Mouse (Mus musculus) left cerebral cortex, adult 18-20 months (tissue): Measurements from ENCODE around the gene Tdrd3. TPM values are rescaled to one million over a fixed set of nuclear protein-coding genes. Genes with fewer than 3 reads are reported as not detected.

Source experiments
- DNase-seq, 2 experiments: peaks; one replicate each; pipeline ENCODE4 v3.0.0; 2021 to 2022; ENCODE audit warnings: low spot score in 2 of 2, mixed read lengths in 1 of 2
- long read RNA-seq, 2 experiments: library from polyadenylated mRNA; stranded (forward); transcript quantifications; one replicate each; pipeline ENCODE4 v2.0.0; 2021
- total RNA-seq, 2 experiments: library from RNA; stranded (reverse); gene quantifications; 2 replicates each; pipeline ENCODE4 v1.2.3; 2021

Tdrd3 gene
- total RNA-seq, result 10 to 100 TPM; 27.7 to 30.9 TPM
- long read RNA-seq, experiment 1, transcript Tdrd3-202 (14 exons, 2,657 nt), result major isoform, 10 of 23 reads
- long read RNA-seq, experiment 1, partial matches to known transcripts, result 2 of 23 reads
- long read RNA-seq, experiment 1, other reads (novel, unspliced or antisense), result 11 of 23 reads
- long read RNA-seq, experiment 2, transcript Tdrd3-202 (14 exons, 2,657 nt), result major isoform, 9 of 15 reads
- long read RNA-seq, experiment 2, partial matches to known transcripts, result 1 of 15 reads
- long read RNA-seq, experiment 2, other reads (novel, unspliced or antisense), result 5 of 15 reads

DNA sequence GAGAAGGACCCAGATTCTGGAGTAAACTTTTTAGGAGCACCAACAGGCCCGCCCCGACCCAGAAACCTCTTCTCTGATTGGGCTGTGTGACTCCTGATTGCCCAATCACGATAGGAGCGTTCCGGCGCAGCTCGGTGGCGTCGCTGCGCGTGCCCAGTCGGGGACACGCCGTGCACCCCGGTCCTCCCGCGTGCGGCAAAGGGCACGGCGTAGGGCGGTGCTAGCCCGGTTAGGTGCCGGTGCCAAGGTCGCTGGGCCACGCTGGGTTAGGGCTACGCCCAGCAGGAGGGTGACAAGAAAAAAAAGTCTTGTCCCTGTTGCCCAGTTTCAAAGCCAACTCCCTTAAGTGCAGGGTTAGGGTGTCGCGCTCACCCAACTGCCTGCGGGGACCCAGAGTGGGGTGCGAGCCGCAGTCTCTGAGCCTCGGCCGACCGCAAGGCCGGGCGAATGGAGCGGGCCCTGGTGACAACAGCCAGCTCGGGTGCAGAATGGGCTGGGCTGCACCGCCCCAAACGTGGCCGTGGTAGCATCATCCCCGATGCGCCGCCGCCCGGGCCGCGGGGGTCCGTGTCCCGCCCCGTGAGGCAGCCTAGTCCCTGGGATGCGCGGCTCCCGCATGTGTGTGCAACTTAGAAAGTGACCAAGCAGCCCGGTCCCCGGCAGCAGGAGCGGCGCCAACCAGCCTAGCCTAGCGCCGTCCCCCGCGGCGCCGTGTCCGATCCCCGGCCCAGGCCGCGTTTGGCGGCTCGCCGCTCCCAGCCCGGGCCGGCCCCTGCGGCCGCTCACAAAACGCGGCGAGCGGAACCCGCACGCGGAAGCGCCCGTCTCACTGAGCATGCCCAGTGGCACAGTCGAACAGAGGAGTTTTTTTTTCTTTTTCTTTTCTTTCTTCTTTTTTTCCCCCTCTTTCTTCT lies at the start of gene Tdrd3:
Gene Tdrd3 (plus strand): TSS at position 832 of the 914 bp plus-strand sequence.
- DNase-seq, result peak; percentile 92 to 96

DNA sequence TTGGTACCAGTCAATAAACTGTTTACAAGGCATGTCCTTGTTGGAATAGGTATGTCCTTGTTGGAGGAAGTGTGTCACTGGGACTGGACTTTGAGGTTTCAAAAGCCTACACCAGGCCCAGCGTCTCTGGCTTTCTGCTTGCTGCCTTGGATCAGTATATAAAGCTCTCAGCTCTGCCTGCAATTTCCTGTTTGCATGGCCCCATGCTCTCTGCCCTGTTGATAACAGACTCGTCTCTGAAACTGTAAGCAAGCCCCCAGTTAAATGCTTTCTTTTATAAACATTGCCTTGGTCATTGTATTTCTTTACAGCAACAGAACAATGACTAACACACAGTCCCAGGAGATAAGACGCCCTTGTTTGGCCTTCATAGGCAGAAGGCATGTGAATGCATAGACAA lies 49.3 kb upstream of the Tdrd3 start:
- no peak for DNase-seq

DNA sequence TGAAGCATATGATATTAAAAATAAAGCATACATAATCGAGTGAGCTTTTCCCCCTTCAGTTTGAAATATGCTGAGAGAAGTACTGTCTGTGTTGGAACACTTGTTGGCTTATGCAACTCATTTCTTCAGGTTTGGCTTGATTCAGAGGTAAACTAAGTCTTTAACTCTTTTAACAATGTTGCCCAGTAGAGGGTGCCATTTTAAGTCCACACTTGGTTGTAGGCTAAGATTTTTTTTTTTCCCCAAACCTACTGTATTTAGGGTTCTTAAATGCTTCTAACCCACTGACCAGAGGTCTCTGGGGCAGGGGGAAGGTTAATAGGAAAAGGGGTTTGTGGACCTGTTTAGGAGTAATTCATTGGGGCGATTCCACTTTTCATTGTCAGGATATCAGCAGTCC lies 33.4 kb upstream of the Tdrd3 start:
- DNase-seq, result no peak

DNA sequence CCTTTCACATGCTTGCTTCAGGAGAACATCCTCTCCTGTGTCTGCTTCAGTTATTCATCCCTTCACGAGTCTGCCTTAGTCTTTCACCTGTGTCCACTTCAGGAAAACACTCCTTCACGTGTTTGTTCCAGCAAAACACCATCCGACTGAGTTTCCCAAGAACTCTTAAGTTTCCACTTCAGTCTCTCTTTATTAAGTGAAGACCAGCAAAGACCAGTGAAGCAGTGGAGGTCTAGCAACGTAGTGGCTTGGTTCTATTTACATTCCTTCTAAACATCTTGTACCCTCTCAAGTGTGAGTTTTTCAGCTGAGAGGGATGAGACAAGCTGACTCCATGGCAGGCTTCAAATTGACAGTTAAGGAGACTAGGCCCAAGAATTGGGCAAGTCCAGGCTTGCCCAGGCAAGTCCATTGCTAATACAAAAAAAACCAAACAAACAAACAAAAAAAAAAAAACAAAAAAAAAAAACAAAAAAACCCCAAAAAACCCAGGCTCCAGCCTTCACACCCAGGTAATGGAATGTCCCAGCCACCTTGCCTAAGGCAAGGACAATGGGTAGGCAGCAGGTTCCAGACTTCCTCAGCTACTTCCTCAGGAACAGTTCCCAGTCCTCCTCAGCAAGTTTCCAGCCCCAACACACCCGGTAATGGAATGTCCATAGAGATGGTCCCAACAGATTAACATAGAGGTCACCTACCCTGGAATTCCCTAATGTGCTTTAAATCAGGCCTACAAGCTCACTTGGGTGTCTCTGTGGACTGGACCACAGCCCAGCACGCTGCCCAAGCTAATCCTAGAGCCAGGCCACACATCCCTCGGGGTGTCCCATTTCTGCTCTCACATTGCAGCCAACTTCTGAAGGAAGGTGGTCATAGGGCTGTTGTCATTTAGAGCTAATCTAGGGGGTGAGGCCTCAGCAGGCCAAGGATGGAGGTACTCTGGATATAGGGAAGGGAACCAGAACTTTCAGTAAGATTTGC lies 31.9 kb upstream of the Tdrd3 start:
- no peak for DNase-seq

DNA sequence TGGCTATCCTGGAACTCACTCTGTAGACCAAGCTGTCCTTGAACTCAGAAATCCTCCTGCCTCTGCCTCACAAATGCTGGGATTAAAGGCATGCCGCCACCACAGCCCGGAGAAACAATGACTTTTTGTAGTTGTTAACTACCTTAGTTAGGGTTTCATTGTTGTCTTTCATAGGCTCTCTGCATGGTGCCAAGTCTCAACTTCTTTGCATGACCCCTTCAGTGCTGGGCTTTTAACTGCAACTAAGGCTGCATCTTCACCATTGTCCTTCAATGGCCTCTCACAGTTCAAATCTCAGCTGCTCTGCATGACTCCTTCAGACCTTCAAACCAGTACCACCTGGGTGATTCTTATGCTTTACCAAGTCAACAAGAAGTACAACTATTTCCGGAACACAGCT lies 23.3 kb upstream of the Tdrd3 start:
- no peak for DNase-seq

DNA sequence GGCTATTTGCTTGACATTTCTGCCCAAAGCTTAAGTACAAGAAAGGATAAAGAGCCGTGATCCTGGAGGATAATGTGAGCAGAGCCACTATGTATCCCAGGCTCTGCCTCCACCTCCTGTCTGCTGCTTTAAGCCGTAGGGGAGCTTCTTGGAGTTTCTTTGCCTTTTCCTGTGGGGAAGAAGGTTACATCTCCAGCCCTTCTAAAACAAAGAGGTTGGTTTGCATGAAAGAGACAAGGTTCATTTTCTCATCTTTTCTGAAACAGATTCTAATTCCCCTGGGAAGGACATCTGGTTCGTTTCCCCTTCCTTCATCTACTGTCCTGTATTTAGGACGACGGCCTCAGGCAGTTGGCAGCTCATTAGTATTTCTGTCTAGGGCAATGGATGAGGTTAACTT lies 19.8 kb upstream of the Tdrd3 start:
- DNase-seq, result no peak

DNA sequence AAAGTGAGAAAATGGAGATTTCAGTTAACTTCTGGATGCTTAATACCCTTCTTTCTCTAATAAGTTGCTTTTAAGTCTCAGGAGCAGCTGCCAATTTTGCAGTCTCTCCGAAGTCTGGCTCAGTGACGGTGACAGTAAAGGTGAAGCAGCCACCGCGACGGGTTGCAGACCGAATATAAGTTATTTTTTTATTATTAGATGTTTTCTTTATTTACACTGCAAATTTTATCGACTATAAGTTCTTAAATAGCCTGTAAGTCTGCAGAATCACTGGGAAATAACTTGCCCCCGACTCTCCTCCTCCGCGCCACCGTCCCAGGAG lies 992 bp upstream of the Tdrd3 start:
- DNase-seq, result no peak

DNA sequence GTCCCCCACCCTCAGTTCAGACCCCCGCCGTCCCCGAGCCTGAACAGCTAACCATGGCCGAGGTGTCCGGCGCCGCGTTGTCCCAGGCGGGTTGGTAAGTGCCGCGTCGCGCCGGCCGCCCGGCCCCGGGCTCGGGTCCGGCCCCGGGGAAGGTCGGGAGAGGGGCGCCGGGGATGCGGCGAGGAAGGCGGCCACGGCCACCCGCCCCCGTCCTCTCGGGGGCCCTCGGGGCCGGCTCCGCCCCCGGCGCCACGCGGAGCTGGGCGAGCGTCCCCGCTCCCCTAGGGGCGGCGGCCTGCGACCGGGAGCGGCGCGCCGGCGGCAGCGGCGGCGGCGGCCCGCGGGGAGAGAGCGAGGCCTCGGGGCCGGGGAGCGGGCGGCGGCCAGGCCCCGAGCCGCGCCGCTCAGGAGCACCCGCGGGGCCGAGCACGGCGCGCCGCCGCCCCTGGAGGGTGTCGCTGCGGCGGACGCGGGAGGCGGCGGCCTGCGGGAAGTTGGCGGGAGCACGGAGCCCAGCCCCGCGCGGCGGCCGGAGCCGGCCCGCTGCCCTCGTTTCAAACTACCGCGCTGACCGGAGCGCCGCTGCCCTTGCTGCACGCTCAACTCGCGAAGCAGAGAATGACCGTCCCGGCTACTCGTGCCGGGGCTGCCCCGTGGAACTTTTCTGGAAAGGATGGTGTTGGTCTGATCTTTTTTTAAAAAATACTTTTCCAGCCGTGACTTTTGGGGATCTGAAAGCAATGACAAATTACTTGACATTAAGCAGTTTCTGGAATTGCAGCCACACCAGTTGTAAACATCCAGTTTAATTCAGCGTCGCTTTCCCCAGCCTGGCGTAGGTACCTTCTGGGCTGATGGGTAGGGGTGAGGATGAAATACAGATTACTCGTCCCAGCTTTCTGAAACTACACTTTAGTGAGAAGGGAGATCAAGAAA lies 584 bp downstream of the Tdrd3 start:
- DNase-seq, result peak; percentile 31 to 50

DNA sequence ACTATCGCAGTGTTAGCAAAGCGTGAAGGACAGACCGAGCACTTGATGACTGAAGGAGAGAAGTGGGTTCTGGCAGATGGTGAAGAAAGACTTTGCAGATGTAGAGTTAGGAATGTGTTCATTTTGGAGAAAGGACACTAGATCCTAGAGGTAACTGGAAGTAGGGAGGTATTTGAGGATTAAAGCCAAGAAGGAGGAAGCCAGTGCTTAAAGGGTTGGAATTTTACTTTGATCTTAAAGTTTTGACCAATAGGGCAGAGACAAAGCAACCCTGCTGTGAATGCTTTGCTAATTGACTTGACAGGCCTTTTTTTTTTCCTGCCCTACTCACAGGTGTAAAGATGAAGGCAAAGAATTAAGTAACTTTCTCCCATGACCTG lies 1.2 kb downstream of the Tdrd3 start:
- DNase-seq, result no peak

DNA sequence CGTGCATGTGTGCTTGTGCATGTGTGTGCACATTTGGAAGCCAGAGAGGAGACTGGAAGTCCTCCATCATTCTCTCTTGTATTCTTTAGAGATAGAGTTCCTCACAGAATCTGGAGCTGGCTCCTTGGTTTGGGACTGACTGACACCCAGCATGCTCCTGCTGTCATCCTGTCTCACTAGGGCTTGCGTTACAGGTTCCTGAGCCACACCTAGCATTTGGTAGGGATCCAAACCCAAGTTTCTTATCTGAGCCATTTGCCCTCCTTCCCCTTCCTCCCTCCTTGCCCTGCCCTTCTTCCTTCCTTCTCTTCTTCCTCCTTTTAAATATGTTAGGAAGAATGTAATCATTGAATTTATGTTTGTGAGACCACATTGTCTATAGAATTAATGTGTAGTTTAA lies 3.3 kb downstream of the Tdrd3 start:
- no peak for DNase-seq

DNA sequence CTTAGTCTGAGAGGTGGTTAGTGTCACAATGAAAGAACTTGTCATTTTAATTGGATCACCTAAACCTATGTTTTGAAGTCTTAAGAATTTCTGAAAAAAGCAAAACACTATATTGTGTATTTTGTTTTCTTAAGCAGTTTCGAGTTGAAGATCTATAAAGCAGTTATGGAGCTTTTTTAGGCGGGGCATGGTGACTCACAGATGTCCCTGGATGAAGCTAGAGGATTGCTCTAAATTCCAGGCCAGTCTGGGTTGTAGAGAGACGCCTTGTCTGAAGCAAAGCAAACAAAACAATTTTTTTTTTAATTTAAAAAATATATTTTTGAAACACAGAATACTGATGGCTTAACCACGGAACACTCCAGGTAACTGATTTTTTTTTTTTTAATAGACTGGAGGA lies 4.1 kb downstream of the Tdrd3 start:
- no peak for DNase-seq

DNA sequence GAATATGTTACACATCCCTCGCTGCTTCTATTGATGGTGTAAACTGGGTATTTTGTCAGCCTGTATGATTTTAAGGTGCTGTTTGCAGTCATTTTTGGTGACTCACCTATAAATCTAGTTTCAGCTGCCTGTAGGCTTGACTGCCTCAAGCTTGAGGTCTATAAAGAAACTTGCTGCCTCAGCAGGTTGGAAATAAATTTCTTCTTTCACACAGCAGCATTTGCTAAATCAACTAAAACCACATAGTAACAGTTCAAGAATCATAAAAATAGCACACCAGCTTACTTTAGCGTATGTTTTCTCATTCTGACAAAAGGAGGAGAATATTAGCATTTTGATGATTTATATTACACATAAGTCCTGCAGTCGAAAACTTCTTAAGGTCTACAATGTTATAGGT lies 6.0 kb downstream of the Tdrd3 start:
- no peak for DNase-seq

DNA sequence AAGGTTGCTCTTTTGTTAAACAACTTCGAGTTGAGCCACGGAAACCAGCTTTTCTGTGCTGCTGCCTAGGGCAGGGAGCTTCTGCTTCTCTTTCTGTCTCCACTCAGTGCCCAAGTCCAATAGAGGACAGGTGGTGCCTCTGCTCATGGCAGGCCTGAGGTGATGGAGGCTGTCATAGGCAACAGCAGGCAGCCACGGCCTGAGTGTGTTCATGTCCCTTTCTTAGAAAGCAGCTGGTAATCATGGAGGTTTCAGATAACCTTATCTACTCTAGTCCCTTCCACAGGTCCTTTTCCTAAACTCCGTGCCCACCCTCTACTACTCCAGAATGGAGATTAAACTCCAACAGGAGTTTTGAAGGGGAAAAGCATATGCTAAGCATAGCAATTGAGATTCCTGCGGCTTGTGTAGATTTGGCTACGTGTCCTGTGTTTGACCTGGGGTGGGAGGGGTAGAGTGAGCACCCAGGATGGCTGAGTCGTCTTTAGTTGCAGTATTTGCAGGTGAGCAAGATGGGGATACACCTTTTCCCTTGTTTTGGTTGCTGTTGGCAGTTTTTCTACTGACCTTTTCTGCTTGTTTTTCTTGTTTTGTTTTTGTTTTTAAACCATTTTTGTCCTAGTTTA lies 10.0 kb downstream of the Tdrd3 start:
- no peak for DNase-seq

DNA sequence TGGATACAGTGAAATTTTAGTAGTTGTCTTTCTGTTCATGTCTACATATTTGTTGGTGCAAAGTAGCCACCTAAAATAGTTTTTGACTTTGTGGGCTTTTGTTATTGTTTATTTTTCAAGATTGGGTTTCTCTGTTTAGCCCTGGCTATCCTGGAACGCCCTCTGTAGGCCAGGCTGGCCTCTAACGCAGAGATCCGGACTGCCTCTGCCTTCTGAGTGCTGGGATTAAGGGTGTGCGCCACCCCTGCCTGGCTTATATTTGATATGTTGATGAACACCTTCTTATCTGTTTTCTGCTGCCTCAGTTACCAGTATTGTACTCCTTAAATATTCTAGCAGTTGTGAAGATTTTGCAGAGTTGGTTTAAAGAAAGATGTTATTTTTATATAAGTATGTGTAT lies 10.6 kb downstream of the Tdrd3 start:
- DNase-seq, result no peak

DNA sequence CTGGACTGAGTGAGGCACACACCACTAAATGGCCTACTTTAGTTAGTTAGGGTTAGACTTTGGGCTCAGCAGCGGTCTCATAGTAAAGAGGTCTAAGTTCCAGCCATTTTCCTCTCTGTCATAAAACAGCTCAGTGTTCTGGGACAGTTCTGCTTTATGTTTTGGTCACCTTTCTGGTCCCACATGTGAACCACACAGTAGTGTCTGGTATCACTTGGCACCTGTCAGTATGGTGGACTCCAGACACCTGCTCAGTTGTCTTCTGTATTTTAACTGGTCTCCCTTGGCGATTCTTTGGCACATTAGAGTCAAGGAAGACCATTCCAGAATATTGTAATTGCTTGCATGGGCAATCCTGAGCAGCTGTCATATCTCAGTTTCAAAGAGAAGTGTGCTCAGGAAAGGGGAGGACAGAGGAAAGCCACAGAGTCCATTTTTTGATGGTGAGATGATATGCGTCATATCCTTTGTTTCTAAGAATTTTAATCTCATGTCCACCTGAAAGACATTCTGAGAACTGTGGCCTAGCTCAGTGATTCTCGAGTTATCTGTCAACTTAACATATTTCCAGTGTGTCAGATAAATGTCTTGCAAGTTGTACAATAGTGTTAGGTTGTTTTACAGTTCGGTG lies 11.3 kb downstream of the Tdrd3 start:
- no peak for DNase-seq

DNA sequence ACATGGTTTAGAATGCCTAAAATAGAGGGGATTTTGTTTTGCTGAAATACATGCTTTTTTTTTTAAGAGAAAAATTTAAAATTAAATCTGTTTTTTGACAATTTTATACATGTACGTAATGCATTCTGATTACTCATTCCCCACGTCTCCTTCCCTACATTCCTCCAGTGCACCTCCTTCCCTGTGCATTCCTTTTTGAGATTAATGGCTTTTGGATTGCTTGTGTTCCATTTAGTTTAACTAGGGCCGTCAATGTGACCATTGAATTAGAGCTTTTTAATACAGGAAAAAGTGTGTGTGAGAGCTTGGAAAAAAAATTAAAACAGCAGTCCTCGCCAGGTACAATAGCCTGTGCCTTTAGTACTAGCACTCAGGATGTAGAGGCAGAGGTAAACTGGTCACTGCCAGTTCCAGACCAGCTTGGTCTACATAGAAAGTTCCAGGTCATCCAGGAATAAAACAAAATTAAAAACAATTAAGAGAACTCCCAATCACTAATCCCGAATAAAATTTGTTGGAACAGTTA lies 17.0 kb downstream of the Tdrd3 start:
- DNase-seq, result no peak

DNA sequence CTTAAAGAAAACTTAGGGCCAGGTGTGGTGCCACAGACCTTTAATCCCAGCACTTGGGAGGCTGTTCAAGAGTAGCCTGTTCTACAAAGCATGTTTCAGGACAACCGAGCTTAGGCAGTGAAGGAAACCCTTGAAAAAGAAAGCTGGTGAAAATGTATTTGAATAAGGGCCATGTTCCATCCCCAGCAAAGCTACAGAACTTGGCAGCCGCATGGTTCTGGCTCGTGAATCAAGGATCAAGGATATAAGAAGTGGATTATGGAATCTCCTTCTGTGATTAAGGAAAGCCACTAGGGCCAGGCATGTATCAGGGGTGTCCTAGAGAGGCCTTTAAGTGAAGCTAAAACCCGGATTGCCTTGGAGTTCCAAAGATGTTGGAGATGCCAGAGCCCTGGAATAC lies 18.9 kb downstream of the Tdrd3 start:
- no peak for DNase-seq

DNA sequence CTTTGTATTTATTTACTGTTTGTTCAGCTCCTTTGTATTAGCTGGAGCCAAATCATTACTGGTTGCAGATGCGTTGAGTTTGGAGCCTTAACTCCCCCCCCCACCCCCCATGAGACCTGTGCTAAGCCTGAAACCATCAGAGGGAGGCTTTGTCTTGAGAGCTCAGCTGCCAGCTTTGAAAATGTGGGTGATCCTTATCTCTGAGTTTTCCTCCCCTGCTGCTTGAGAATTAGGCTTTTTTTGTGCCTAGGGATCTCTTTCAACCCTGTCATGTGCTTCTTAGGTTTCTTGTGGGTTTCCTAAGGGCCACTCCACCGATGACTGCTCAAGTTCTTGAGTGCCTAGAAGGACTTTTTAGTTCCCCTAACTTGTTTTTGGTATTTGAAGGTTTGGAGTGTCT lies 23.3 kb downstream of the Tdrd3 start:
- no peak for DNase-seq

DNA sequence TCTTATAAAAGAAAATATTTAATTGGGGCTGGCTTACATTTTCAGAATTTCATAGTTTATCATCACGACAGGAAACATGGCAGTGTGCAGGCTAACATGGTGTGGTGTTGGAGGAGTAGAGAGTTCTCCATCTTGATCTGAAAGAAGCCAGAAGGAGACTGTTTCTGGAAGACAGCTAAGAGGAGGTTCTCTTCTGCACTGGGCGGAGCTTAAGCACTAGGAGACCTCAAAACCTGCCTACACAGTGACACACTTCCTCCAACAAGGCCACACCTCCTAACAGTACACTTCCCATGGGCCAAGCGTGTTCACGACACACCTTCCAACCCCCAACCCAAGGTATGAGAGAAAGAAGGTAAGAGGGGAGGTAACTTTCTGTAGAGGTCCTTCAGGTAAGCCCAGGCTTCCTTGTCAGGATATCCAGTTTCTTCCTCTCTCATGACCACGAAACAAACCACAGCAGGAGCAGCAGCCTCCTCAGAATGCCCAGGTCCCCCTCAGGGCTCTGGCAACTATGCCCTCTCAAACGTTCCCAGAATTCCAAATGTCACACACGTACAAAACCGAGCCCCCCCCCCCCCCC lies 30.0 kb downstream of the Tdrd3 start:
- DNase-seq, result no peak
